Mouse (Mus musculus) common myeloid progenitor, adult 5-6 weeks (primary cell): ENCODE results near the gene Aurkb. TPM values are rescaled to one million over a fixed set of nuclear protein-coding genes. Genes with fewer than 3 reads are reported as not detected.

Experiments used
- ATAC-seq: replicated peaks from 2 replicates; pipeline ENCODE4 v1.8.0; 2016; ENCODE audit warnings: low read depth, mild to moderate bottlenecking, moderate TSS enrichment, inconsistent platforms; ENCODE audit not compliant: poor library complexity, severe bottlenecking
- total RNA-seq: library from RNA; stranded (forward); fragments of 200-1000, 187-1606 nt; gene quantifications from 2 replicates; pipeline ENCODE4 v1.2.3, GENCODE M21; 2017

The Aurkb gene
- total RNA-seq, 1 experiment from 2014 or later = 121 TPM

- peak; percentile 62 for ATAC-seq
These were observed 9.6 kb upstream of the Aurkb start for GRCm38 (mm10) chr11:69035849-69036248.

DNA sequence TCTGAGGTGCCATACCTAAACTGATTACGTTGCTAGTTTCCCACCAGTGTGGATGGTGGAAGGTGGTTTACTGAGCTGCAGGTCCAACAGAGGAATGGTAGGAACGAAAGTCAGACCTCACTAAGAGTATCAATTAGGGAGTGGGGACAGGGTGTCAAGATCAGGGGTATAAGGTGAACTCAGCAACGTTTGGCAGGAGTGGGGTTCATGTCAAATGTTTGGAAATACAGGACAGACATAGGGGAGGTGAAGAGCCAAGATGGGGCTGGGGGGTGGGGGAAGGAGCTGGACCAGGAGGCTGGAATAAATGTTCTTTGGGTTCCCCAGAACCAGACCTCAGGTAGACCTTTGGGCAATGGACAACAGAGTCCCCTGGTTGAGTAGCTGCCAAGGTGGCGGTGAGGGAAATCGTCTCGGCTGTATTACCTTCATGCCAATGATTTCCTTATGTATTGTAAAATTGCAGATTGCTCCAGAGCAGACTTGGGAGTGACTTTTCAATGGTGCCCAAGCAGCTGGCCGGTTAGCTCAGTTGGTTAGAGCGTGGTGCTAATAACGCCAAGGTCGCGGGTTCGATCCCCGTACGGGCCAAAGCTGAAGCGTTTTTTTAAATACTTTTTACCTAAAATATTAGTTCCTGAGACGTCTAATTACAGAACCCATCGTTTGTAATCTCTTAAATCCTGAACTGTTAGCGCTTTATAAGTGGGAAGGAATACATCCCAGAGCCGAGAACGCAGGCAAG lies 8.8 kb upstream of the Aurkb start:
- ATAC-seq = no peak

DNA sequence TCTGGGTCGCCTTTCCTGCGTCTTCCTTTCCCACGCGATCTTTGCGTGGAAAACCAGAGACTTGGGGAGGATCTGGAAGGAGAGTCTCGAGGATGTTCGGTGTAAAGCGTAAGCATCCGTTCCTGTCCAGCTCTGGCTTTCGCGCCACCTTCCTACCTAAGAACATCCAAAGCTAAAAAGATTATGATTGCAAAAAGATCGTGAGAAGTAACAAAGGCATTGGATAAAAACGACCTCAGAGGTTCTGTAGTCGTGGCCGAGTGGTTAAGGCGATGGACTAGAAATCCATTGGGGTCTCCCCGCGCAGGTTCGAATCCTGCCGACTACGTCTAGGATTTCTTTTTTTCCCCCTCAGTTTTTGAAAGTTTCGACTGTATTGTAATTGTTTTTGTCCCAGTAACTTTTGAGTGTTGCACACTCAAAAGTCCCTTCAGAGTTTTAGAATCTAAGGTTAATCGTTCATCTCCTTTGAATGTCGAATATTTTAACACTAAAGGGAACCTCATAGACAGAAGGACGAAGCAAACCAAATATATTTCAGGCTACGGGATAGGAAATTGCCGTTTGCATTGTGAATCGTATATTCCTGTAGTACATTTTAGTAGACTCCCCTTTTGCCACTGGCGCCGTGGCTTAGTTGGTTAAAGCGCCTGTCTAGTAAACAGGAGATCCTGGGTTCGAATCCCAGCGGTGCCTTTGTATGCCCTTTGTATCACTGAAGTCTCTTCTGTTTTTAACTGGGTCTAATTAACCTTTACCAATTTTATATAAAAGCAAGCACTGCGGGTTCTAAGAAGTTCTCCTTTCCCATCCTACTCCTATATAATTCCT lies 8.0 kb upstream of the Aurkb start:
- peak; percentile 7; the same call in 1 of the 2 replicates for ATAC-seq

DNA sequence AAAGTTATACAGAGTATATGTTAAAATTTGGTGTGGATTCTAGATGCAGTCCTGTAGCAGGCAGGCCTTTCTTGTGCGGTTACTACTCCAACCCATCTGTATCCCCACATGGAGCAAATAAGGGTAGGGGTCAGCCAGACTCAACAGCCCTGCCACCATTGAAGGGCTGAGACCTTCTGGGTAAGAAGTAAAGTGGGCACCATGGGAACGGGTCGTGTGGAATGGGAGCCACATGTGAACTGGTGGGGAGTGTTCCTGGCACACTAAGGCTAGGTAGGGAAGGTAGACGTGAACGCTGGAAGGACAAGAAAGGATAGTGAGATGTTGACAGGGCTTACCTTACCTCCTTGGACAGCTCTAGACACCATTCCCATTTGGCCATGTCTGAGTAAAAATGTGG lies 7.3 kb upstream of the Aurkb start:
- no peak for ATAC-seq

DNA sequence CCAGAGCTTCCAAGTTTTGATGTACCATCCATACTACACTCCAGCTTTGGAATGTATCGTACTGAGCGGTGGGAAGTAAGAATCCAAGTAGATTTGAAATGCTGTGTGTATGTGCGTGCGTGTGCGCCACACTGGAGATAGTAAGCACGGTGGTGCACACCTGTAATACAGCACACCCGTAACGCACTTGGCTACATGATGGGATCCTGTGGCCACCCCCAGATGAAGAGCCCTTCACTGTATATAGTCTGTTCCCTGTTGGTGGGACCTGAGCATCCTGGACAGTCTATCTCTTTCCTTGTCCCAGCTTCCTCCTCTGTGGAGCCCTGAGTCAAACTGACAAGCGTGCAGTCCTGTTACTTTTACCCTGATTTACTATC lies 938 bp downstream of the Aurkb start:
- ATAC-seq = no peak

DNA sequence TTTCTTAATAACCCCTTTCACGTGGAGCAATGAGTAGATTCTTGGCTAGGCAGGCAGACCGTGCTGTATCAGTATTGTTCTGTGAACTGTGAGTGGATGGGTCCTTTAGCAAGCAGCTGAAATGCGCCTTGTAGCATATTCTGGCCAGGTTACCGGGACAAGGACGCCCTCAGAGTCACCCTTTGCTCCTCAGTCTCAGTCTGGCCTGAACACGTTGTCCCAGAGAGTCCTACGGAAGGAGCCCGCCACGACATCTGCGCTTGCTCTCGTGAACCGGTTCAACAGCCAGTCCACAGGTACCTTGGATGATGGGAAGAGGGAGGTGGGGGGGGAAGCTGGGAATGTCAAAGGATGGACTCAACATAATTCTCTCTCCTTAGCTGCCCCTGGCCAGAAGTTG lies 2.1 kb downstream of the Aurkb start:
- no peak for ATAC-seq

DNA sequence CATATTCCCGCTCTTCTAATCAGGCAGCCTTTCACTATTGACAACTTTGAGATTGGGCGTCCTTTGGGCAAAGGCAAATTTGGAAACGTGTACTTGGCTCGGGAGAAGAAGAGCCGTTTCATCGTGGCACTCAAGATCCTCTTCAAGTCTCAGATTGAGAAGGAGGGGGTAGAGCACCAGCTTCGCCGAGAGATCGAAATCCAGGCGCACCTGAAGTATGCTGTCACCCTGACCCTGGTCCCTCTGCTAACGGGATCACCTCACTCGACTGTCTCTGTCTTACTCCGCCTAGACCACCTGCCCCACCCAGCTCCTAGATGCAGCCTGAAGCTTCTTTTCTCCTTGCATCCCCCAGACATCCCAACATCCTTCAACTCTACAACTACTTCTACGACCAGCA lies 2.7 kb downstream of the Aurkb start:
- ATAC-seq = no peak

DNA sequence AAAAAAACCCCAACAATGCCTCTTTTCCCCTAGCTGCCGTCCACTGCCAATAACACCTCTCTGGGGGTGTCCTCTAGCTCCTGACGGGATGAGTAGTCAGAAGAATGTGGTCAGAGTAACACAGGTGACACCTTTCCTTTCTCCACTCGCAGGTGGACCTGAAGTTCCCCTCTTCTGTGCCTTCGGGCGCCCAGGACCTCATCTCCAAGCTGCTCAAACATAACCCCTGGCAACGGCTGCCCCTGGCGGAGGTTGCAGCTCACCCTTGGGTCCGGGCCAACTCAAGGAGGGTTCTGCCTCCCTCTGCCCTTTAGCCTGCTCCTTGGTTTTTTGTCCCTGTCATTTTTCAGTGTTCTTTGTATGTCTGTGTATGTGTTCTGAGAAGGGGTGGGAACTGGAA lies 5.3 kb downstream of the Aurkb start:
- no peak for ATAC-seq

GRCm38 (mm10) chr11:69051771-69052170 lies 6.3 kb downstream of the Aurkb start:
- no peak for ATAC-seq

DNA sequence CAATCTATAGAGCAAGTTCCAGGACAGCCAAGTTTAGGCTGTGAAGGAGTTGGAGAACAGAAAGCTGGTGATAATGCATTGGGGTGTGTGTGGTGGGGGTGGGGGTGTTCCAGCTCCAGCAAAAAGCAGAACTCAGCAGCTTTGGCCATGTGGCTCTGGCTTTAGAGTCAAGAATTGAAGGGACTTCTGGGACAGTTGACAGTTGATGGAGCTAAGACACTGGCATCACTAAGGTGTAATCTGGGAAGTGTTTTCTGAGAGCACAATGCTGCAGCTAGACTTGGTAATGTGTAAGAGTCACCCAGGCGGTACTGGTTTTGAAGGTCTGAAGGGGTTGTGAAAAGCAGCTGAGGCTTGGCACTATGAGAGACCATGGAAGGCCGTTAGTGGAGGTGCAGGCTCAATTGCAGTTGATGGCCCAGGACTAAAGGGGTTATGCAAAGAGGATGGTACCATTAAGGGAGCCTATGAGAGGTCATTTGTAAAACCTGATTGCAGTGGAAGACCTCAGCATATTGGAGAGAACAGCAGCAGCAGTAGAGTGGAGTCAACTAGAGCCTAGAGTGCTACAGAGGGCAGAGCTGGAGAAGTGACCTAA lies 7.5 kb downstream of the Aurkb start:
- no peak for ATAC-seq

DNA sequence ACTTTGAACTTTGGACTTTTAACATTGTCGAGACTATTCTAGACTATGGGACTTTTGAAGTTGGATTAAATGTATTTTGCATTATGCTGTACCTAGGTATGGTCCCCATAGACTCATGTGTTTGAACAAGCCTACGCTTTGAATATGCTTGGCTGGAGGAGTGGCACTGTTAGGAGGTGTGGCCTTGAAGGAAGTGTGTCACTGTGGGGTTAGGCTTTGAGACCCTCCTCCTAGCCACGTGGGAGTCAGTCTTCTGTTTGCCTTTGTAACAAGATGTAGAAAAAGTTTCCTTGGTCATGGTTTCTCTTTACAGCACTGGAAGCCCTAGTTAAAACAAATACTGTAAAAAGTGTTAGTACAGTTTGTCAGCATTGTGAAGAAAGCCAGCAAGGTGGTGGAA lies 8.4 kb downstream of the Aurkb start:
- 0 out of 2 replicates have a peak, but pooled peaks have one; percentile 33 for ATAC-seq

GRCm38 (mm10) chr11:69058265-69058664 lies 12.8 kb downstream of the Aurkb start:
- ATAC-seq = no peak

DNA sequence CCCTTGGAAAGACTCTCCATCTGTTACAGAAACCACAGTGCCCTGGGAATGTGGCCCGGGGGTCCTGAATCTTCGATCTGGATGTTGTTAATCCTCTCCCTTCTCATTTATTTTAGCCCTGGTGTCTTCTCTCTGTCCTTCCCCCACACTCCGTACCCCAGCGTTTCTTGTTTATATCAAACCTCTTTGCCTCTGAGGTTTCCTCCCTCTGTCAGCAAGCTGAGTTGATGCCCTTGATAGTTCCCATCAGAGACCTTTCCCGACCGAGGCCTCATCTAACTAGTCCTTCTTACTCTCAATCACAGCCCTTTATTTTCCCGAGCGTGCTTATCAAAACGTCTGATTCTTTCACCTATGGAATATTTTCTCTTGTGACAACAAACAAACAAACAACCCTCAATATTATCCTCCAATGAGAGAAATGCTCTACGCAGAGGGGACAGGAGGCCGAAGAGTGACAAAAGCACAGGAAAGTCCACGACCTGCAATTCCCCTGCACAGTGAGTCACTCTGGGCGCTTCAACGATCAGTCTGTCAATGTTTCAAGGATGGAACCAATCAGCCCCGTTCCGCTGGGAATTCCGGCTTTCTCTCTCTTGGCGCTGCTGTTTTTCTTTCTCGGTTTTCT lies 13.4 kb downstream of the Aurkb start:
- ATAC-seq = no peak; the same call in 1 of the 2 replicates

- ATAC-seq = peak; percentile 74
These were observed 14.0 kb downstream of the Aurkb start, which contains the start of gene Borcs6 for GRCm38 (mm10) chr11:69059357-69059974. Gene Borcs6 (plus strand): TSS chr11:69059717.

GRCm38 (mm10) chr11:69059975-69060411 lies 14.5 kb downstream of the Aurkb start:
- no peak for ATAC-seq

DNA sequence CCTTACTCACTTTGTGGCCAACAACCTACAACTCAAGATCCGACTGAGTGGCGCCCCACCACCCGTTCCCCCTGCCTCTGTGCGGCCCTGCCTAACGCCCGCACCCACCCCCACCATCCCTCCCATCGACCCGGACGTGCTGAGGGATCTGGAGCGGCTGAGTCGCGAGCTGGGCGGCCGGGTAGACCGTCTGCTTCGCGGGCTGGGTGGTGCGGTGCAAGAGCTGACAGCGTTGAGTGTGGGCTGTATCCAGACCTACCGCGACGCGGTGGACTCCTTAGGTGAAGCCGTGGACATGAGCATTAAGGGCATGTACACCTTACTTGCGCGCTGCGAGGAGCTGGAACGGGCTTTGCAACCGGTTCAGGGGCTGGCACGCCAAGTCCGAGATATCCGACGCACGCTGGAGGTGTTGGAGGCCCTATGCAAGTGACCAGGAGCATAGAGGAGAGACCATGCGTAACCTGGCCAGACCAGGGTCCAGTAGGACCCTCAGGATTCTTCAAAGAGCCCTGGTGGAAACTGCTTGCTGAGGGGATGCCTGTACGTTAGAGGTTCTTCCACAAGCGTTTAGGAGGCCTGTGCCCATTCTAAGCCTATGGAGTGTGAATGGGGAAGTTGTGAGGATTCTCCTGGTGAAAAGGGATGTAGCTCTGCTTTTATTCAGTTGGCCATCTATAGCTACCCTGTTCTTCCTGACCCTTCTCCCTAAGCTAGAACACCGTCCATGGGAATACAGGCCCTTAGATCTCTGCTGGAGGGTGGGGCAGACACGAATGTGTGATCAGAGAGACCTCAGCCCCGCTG lies 15.2 kb downstream of the Aurkb start:
- no peak for ATAC-seq

GRCm38 (mm10) chr11:69061255-69061912 lies 15.9 kb downstream of the Aurkb start:
- no peak for ATAC-seq

GRCm38 (mm10) chr11:69062194-69062760 lies 16.8 kb downstream of the Aurkb start:
- ATAC-seq = 0 out of 2 replicates have a peak, but pooled peaks have one; percentile 0
